Mouse (Mus musculus): ENCODE data around the gene Ppp1r2.
"Not testable (repeated sequence)": the region's sequence is repeated elsewhere in the genome, so short reads cannot be mapped to it uniquely, and the experiment has no call there.

The Ppp1r2 gene

GRCm38 (mm10) chr16:31274674-31275460, at the start of gene Ppp1r2:
Gene Ppp1r2 (minus strand): TSS chr16:31275277.
- peak; percentile 88 for DNase-seq (ENCODE audit: low spot score)

- DNase-seq (ENCODE audit: low spot score) = no peak
Measured at GRCm38 (mm10) chr16:31321501-31321900, 46.4 kb upstream of the Ppp1r2 start.

- DNase-seq (ENCODE audit: low spot score) = no peak
Measured at GRCm38 (mm10) chr16:31320954-31321353, 45.9 kb upstream of the Ppp1r2 start.

GRCm38 (mm10) chr16:31319723-31320122, 44.6 kb upstream of the Ppp1r2 start:
- DNase-seq (ENCODE audit: low spot score) = not testable (repeated sequence)

- DNase-seq (ENCODE audit: low spot score) = no peak
Measured at GRCm38 (mm10) chr16:31319316-31319715, 44.2 kb upstream of the Ppp1r2 start.

- no peak for DNase-seq (ENCODE audit: low spot score)
Measured at GRCm38 (mm10) chr16:31318418-31318817, 43.3 kb upstream of the Ppp1r2 start.

- peak; percentile 43 for DNase-seq (ENCODE audit: low spot score)
Measured at GRCm38 (mm10) chr16:31316246-31317143, 41.4 kb upstream of the Ppp1r2 start.

- no peak for DNase-seq (ENCODE audit: low spot score)
Measured at GRCm38 (mm10) chr16:31315294-31315693, 40.2 kb upstream of the Ppp1r2 start.

- peak; percentile 53 for DNase-seq (ENCODE audit: low spot score)
Measured at GRCm38 (mm10) chr16:31314497-31315233, 39.6 kb upstream of the Ppp1r2 start, which contains the start of gene Apod. Gene Apod (minus strand): TSS chr16:31314808.

- DNase-seq (ENCODE audit: low spot score) = no peak
Measured at GRCm38 (mm10) chr16:31313611-31314010, 38.5 kb upstream of the Ppp1r2 start.

GRCm38 (mm10) chr16:31312296-31312695, 37.2 kb upstream of the Ppp1r2 start:
- peak; percentile 35 for DNase-seq (ENCODE audit: low spot score)

- no peak for DNase-seq (ENCODE audit: low spot score)
Measured at GRCm38 (mm10) chr16:31305199-31305919, 30.3 kb upstream of the Ppp1r2 start.

GRCm38 (mm10) chr16:31303276-31303675, 28.2 kb upstream of the Ppp1r2 start:
- no peak for DNase-seq (ENCODE audit: low spot score)

GRCm38 (mm10) chr16:31300883-31301532, 25.9 kb upstream of the Ppp1r2 start:
- no peak for DNase-seq (ENCODE audit: low spot score)

- no peak for DNase-seq (ENCODE audit: low spot score)
Measured at GRCm38 (mm10) chr16:31300467-31300866, 25.4 kb upstream of the Ppp1r2 start.

GRCm38 (mm10) chr16:31299960-31300353, 24.9 kb upstream of the Ppp1r2 start:
- DNase-seq (ENCODE audit: low spot score) = no peak

GRCm38 (mm10) chr16:31299164-31299959, 24.3 kb upstream of the Ppp1r2 start:
- DNase-seq (ENCODE audit: low spot score) = no peak

GRCm38 (mm10) chr16:31297113-31297512, 22.0 kb upstream of the Ppp1r2 start:
- DNase-seq (ENCODE audit: low spot score) = no peak

- DNase-seq (ENCODE audit: low spot score) = no peak
Measured at GRCm38 (mm10) chr16:31293761-31294160, 18.7 kb upstream of the Ppp1r2 start.

GRCm38 (mm10) chr16:31290751-31291365, 15.8 kb upstream of the Ppp1r2 start:
- no peak for DNase-seq (ENCODE audit: low spot score)

All from layer of hippocampus, adult 11-12 months (tissue).